Mouse (Mus musculus): ENCODE measurements around the gene Aspn.
"Not testable (repeated sequence)": the region's sequence is repeated elsewhere in the genome, so short reads cannot be mapped to it uniquely, and the experiment has no call there.

The Aspn gene

DNA sequence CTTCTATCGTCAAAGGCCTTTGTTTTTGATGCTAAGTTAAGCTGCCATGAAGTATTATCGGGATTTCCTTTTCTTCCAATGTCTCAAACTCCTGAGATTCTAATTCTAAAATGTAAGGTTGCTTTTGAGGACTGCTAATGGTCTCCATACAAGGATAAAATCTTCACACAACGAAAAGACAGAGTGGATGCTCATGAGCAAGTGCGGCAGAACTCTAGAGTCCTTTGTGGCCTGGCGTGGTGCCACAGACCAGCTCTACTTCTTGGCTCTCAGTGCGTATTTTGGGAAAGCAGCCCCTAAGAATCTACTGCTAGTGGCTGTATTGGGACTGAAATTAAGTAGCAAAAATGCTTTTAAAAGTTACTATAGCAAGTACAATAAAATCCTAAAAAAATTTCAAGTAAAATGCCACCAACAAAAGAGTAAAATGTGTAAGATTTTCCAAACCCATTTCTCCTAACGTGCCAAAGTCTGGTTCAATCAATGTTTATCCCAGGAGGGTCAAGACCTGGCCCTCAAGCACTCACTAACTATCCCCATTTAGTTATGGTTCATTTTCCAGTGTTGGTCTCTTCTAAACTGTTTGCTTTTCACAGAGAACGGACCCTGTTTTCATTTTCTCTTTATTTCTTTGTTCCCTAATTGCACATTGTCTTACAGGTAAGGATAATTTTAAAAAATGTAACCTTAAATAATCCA is 40.2 kb downstream of the Aspn start:
- peak; percentile 85 for DNase-seq (ENCODE audit: low read depth, low spot score)

GRCm38 (mm10) chr13:49586062-49586461 is 41.8 kb downstream of the Aspn start:
- peak; percentile 69 for DNase-seq (ENCODE audit: low read depth, low spot score)

- not testable (repeated sequence) for DNase-seq (ENCODE audit: low read depth, low spot score)
Measured at GRCm38 (mm10) chr13:49602541-49602940, 58.3 kb downstream of the Aspn start.

DNA sequence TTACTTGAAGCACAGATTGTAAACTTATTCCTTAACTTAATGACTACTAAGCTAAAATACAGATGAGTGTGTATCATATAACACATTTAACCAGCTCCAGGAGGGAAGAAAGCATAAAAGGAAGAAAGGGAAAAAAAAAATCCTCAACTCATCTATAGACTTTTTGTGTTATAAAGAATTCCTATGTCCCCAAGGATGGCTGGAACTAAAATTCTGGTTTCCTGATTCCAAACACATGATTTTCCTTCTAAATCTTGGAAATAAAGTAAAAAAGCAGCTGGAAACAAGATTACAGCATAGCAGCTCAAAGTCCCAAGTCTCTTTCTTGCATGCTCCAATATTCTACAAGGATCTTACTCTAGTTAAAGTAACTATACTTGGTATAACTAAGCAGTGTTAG is 59.4 kb downstream of the Aspn start:
- DNase-seq (ENCODE audit: low read depth, low spot score): no peak

DNA sequence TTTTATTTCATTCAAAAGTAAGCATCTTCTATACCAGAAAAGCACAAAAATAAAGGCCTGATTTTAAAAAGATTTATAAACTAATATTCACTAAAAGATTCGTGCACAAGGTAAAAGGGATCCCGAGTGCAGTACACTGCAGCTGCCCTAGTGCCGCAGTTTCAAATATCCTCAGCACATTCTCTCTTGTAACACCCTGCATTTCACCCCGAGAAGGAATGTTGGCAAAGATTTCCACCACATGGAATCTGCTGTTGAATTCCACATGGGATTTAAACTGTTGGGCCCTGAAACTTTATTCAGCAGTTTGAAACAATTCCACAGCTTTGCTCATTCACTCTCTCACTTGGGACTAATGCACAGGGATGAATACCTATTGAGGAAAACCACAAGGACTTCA is 63.5 kb downstream of the Aspn start, which contains the start of gene Ogn:
Gene Ogn (plus strand): TSS at position 333 of the 400 bp plus-strand sequence.
- DNase-seq (ENCODE audit: low read depth, low spot score): peak; percentile 95

DNA sequence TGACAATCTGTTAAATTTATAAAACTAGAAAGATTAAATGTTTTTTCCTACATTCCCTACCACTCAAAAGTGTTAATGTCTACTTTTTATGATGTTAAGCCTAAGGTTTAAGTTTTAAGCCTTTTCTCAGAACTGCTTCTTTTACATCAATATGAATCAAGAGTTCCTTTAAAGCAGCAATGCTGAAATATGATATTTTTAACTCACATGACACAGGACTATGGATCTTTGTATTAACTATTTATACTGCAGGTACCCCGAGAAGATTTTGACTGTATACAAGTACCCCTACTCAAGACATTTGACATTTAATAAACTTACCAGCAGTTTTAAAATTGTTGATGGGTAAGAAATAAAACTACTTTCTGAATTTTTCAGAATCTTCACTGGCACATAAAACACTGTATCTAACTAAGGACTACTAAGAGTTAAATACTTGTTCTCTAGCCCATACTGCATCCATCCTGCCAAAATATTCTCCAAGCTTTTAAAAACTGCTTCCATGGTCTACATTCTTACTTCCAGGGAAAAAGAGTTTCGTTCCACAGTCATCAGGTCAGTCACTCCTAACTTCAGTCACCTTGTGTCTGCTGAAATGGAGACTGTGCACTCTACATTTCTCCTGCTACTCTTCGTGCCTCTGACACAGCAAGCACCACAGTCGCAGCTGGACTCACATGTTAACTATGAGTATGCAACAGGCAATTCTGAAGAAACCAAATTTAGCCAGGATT is 64.5 kb downstream of the Aspn start:
- DNase-seq (ENCODE audit: low read depth, low spot score): peak; percentile 20

GRCm38 (mm10) chr13:49617021-49617420 is 72.8 kb downstream of the Aspn start:
- no peak for DNase-seq (ENCODE audit: low read depth, low spot score)
